Mouse (Mus musculus) lung, postnatal 0 days (tissue): ENCODE results near the gene Tex33.

Source experiments
- CTCF ChIP-seq: IDR thresholded peaks from 2 replicates; pipeline ENCODE4 v1.5.1; 2016; ENCODE audit warnings: antibody characterized with exemption, mild to moderate bottlenecking
- EP300 ChIP-seq: IDR thresholded peaks from 2 replicates; pipeline ENCODE4 v1.6.1; 2016; ENCODE audit warnings: antibody characterized with exemption, mild to moderate bottlenecking, control low read depth

DNA sequence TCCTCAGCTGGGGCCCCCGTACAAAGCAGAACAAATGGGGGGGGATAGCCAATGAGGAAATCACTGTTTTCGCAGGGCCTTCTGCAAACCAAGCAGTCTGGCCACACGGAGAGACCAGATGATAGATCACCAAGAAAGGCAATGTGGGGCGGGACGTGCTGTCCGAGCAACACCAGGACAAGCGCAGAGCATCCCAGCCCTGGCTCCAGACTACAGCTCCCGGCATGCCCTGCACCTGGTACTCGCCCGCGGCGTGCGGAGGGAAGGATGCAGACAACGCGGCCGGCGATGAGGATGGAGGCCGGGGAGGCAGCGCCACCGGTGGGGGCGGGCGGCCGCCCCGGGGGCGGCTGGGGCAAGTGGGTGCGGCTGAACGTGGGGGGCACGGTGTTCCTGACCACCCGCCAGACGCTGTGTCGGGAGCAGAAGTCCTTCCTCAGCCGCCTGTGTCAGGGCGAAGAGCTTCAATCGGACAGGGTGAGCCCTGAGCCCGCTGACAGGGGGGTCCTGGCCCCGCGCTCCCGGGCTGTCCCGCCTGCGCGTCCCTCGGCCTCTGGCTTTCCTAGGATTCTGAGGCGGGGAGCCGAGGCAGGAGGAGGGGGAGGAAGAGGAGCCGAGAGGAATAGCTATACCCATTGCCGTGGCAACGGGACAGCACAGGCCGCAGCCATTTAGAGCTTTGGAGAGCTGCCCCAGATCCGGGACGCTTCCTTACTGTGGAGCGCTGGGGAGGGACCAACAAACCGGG lies 32.9 kb upstream of the Tex33 start, which contains the start of gene Kctd17:
- TF ChIP-seq CTCF = 0 out of 2 replicates have a peak, but pooled peaks have one; percentile 3
- TF ChIP-seq EP300 = no peak
